Mouse (Mus musculus) left cerebral cortex, postnatal 36 days (tissue): ENCODE measurements around the gene Leng9. TPM values are rescaled to one million over a fixed set of nuclear protein-coding genes. Genes with fewer than 3 reads are reported as not detected.

Experiments used
- DNase-seq, 2 experiments: peaks; one replicate each; pipeline ENCODE4 v3.0.0; 2021 to 2022; ENCODE audit warnings: low spot score in 2 of 2, mixed read lengths in 1 of 2
- intact Hi-C: fragments of 180-260 bp; cut with DNase I; formaldehyde crosslinking; loops from one replicate; pipeline ENCODE4 v1.15.1; 2025
- total RNA-seq, 2 experiments: library from RNA; stranded (reverse); gene quantifications; 2 replicates each; pipeline ENCODE4 v1.2.3; 2021

Leng9 gene
- total RNA-seq, 2 experiments from 2014 or later = 5.5 to 8.4 TPM

GRCm38 (mm10) chr7:4145552-4146190, 4.5 kb downstream of the Leng9 start:
- intact Hi-C loops = loop anchor here (5.0 to 10.0 kb wide), 3 partner anchors 118 to 451 kb away; partner anchors contain the start of genes Mboat7 and Tsen34
- DNase-seq = peak in 1 of 2 experiments; percentile 55

DNA sequence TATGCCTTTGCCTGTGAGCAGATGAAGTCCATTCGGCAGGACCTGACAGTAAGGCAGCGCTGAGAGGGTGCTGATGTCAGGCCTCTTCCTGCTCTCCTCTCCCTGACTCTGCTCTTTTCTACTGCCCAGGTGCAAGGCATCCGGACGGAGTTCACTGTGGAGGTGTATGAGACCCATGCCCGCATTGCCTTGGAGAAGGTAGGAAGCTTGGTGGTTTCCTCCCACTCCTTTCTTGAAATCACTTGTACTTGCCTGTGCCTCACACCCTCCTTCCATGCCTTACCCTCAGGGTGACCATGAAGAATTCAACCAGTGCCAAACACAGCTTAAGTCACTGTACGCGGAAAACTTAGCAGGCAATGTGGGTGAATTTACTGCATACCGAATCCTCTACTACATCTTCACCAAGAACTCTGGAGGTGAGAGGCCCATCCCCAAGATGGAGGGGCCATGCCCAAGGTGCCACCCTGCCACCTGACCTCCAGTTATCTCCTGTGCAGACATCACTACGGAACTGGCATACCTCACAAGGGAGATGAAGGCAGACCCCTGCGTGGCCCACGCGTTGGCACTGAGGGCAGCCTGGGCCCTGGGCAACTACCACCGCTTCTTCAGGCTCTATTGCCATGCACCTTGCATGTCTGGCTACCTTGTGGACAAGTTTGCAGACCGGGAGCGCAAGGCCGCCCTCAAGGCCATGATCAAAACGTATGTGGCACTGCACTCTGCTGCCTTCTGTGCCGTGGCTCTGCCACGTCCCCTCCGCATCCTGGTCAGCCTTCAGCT, 5.2 kb downstream of the Leng9 start:
- intact Hi-C loops = loop anchor here (5.0 to 10.0 kb wide), 3 partner anchors 118 to 450 kb away; partner anchors contain the start of genes Mboat7 and Tsen34
- peak in 1 of 2 experiments; percentile 5 for DNase-seq

DNA sequence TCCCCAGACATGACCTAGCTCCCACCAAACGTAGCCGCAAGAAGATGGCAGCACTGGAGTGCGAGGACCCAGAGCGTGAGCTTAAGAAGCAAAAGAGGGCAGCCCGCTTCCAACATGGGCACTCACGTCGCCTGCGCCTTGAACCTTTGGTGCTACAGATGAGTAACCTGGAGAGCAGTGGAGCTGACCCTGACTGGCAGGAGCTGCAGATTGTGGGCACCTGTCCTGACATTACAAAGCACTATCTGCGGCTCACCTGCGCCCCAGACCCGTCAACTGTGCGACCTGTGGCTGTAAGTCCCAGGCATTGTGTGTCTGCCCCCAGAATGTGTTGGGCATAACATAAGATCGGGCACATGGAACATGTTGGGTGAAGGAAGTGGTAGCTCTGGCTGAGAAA, 6.1 kb downstream of the Leng9 start:
- DNase-seq = no peak
- intact Hi-C loops = loop anchor here (10.0 kb wide), 1 partner anchor 449 kb away; the partner anchor contains the start of genes Mboat7 and Tsen34

DNA sequence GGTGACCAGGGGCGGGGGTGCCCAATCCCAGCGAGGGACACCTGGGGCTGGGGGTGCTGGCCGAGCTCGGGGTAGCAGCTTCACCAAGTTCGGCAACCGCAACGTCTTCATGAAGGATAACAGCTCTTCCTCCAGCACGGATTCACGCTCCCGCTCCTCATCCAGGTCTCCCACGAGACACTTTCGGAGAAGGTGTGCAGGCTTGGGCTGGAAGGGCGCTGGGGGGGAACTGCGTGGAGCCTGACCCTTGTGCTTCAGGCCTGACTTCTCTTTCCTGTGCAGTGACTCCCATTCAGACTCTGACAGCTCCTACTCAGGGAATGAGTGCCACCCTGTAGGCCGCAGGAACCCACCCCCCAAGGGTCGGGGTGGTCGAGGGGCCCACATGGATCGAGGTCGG, 6.7 kb downstream of the Leng9 start:
- intact Hi-C loops = loop anchor here (10.0 kb wide), 1 partner anchor 449 kb away; the partner anchor contains the start of genes Mboat7 and Tsen34

DNA sequence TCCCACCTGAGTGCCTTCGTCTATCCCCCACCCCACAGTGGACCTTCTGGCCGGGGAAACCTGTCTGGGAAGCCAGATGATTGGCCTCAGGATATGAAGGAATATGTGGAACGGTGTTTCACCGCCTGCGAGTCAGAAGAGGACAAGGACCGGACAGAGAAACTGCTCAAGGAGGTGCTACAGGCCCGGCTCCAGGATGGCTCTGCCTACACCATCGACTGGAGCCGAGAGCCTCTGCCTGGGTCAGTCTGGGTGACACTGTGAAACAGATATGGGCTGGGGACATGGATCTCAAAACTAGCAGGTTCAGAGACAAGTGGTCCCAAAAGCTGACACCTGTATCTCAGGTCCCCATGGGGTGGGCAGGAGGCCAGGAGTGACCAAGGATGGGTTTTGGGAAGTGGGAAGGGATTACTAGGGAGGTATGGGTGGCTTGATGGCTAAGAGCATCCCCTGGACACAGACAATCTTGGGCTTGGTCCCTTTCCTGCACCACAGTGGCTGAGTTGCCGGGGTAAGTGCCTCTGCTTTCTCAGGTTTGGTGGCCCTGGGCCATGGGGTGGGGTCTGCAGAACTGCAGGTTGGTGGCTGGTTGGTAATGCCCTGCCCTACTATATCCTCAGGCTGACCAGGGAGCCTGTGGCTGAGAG, 7.3 kb downstream of the Leng9 start:
- intact Hi-C loops = loop anchor here (10.0 kb wide), 1 partner anchor 448 kb away; the partner anchor contains the start of genes Mboat7 and Tsen34
- DNase-seq = no peak

More for the DNA sequence above, 6.7 kb downstream of the Leng9 start:
- no peak for DNase-seq

DNA sequence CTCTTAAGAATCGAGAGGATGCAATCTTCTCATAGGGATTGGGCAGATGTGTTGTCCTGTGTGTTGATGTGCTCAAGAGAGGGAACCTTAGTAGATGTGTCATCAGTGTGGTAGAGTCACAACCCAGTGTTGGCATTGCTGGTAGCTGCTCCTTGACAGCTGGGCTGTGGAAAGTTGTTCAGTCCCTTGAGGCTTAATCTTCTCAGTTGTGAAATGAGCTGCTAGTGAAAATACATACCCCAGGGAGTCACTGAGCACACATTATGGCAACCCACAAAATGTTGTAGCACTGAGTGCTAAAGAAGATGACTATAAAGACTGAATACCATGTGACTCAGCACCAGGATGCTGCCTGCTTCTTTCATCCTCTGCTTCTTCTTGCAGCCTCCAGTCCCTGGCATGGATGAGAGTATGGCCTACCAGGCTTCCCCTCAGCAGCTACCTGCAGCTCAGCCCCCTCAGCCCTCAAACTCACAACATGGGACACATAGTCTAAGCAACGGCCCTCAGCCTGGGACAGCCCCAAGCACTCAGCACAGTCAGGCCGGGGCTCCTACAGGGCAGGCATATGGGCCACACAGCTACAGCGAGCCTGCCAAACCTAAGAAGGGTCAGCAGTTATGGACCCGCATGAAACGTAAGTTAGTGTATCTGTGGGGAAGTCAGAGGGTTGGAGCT, 8.4 kb downstream of the Leng9 start:
- intact Hi-C loops = loop anchor here (10.0 kb wide), 1 partner anchor 447 kb away; the partner anchor contains the start of genes Mboat7 and Tsen34
- DNase-seq = no peak

DNA sequence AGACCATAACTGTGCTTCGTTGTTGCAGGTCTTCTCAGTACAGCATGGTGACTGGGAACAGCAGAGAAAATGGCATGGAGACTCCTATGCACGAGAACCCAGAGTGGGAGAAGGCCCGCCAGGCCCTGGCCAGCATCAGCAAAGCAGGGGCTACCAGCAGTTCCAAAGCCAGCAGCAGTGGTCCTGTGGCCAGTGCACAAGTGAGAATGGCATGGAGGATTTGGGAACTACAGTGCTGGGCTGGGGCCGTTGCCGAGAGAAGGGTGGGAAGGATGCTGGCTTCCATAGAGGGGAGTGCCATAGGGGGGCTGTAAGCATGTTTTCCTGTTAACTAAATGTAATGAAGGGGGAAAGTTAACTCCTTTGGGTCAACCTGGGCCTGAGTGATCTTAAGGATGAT, 10.8 kb downstream of the Leng9 start:
- no peak for DNase-seq
- intact Hi-C loops = no loop called here

DNA sequence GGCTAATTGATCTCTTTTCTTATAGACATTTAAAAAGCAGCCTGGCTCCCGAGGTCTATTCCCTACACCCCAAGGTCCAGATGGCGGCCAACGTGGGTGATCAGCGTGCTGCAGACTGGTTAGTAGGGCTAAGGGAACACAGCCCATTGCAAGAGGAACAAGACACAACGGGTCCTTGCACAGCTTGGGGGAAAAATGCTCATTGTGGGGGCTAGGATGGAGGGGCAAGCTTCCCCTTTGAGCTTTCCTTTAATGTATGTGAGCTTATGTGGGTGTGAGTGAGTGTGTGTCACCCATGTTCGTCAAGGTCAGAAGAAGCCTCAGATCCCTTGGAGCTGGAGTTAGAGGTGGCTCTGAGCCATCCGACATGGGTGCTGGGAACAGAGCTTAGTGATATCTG, 11.5 kb downstream of the Leng9 start:
- intact Hi-C loops = no loop called here
- DNase-seq = no peak

- DNase-seq = no peak
- intact Hi-C loops = no loop called here
Observed at GRCm38 (mm10) chr7:4138181-4138580, 12.0 kb downstream of the Leng9 start.

DNA sequence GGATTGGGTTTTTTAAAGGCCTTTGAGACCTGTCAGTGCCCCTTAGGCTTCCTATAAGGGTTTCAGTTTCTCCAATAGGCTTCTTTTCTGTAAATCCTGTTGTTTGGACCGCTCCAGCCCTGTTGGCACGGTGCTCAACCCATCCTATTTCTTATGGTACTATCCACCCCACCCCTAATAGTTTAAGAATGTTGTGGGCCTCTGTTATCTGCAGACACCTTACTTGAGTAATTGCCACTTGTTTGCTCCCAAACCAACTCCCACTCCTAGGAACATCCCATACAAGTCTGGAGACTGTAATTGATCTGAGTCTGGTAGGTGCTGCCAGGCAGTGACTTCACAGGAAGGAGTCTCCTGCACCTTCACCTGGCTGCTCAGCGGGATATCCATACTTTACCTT, 12.4 kb downstream of the Leng9 start:
- no peak for DNase-seq
- intact Hi-C loops = loop anchor here (2.0 kb wide), 1 partner anchor 15 kb away; no protein-coding TSS in a partner anchor

GRCm38 (mm10) chr7:4136771-4137531, 13.2 kb downstream of the Leng9 start, which contains the start of gene Leng8:
Gene Leng8, plus strand, starts transcription at chr7:4137039.
- peak; percentile 100 for DNase-seq
- intact Hi-C loops = loop anchor here (2.0 kb wide), 1 partner anchor 14 kb away; no protein-coding TSS in a partner anchor

GRCm38 (mm10) chr7:4136404-4136770, 13.8 kb downstream of the Leng9 start:
- intact Hi-C loops = loop anchor here (2.0 kb wide), 1 partner anchor 14 kb away; no protein-coding TSS in a partner anchor
- DNase-seq = no peak

DNA sequence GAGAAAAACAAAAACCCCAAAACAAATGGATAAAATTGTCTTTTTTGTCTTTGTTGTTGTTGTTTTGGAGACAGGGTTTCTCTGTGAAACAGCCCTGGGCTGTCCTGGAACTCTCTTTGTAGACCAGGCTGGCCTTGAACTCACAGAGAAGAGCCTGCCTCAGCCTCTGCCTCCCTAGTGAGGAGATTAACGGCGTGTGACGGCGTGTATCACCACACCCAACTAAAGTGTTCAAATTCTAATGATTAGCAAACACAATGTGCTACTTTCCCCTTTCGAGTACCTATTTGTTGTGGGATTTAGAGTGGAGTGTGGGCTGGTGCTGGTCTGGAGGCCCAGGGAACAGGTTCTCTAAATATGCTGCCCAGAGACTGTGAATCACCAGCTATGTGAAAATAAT, 15.3 kb downstream of the Leng9 start:
- DNase-seq = no peak
- intact Hi-C loops = no loop called here

GRCm38 (mm10) chr7:4132998-4133397, 17.2 kb downstream of the Leng9 start:
- intact Hi-C loops = no loop called here
- DNase-seq = no peak

- peak; percentile 71 to 72 for DNase-seq
- intact Hi-C loops = no loop called here
Observed at GRCm38 (mm10) chr7:4132581-4132980, 17.6 kb downstream of the Leng9 start.

DNA sequence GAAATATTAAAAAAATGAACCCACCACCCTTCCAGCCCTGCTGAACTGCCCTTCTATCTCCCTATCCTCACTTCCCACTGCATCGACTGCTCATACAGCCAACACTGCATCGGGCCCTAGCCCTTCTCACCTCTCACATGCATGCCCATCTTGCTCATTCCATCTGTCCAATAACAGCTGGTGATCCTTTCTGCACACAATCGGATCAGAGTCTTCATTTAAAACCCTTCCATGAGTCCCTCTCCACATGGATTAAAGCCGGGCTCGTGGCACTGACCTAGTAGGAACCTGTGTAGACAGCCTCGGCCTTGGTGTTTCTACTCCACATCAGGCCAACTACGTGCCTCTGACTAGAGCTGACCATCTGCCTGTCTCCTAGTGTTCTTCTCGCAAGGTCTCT, 18.2 kb downstream of the Leng9 start:
- intact Hi-C loops = no loop called here
- DNase-seq = peak in 1 of 2 experiments; percentile 26

- DNase-seq = peak; percentile 69 to 76
Observed at GRCm38 (mm10) chr7:4130686-4131452, 19.3 kb downstream of the Leng9 start.

DNA sequence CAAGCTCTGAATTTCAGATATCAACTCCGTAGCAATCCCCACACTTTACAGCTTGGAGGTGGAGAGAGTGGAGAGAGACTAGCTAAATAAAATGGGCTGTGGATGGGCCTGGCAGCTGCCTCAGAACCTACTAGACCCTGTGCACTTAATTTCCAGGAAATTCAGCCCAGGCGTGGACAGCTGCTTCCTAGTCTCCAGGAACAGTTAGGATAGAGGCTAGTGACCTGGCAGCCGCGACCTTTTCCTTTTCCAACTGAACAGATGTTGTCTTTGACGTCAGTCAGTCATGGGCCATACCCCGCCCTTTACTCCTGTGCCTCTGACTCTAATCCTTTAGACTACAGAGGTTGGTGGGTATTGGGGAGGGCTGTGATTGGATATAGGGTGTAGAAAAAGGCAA, 21.3 kb downstream of the Leng9 start:
- peak in 1 of 2 experiments; percentile 7 for DNase-seq
- intact Hi-C loops = no loop called here

More at GRCm38 (mm10) chr7:4130686-4131452, 19.3 kb downstream of the Leng9 start:
- intact Hi-C loops = no loop called here
